Mouse (Mus musculus) forebrain, embryonic 11.5 days (tissue): ENCODE data around the gene Ugcg. TPM values are rescaled to one million over a fixed set of nuclear protein-coding genes. Genes with fewer than 3 reads are reported as not detected.

Source experiments
- ATAC-seq: fragments of 200-750 bp; cut with Nextera tagmentation; replicated peaks from 2 replicates; pipeline ENCODE4 v1.8.0; 2017; ENCODE audit warnings: moderate TSS enrichment; ENCODE audit not compliant: low FRiP score
- DNase-seq: peaks from one replicate; pipeline ENCODE4 v3.0.0-alpha.2; 2017; ENCODE audit warnings: low spot score
- H3K27ac ChIP-seq: fragments of 300-500 bp; sonication (generic); 2 replicates; pipeline ENCODE4 v1.5.1; 2014; ENCODE audit warnings: low read depth, low read length
- H3K27me3 ChIP-seq: fragments of 300-500 bp; sonication (generic); 2 replicates; pipeline ENCODE4 v1.6.1; 2014; ENCODE audit warnings: mild to moderate bottlenecking, low read length, mixed read lengths; ENCODE audit not compliant: control insufficient read depth, insufficient read depth
- H3K36me3 ChIP-seq: fragments of 300-500 bp; sonication (generic); 2 replicates; pipeline ENCODE4 v1.6.1; 2014; ENCODE audit warnings: mild to moderate bottlenecking, low read length, moderate library complexity, mixed read lengths; ENCODE audit not compliant: control insufficient read depth, insufficient read depth
- H3K4me1 ChIP-seq: fragments of 300-500 bp; sonication (generic); replicated peaks from 2 replicates; pipeline ENCODE4 v1.6.1; 2014; ENCODE audit warnings: low read length, mixed read lengths; ENCODE audit not compliant: control insufficient read depth, insufficient read depth
- H3K4me2 ChIP-seq: fragments of 300-500 bp; sonication (generic); 2 replicates; pipeline ENCODE4 v1.6.1; 2014; ENCODE audit warnings: low read depth, mild to moderate bottlenecking, low read length, moderate library complexity, mixed read lengths; ENCODE audit not compliant: severe bottlenecking
- H3K4me3 ChIP-seq: fragments of 300-500 bp; sonication (generic); 2 replicates; pipeline ENCODE4 v1.5.1; 2014; ENCODE audit warnings: low read depth, low read length
- H3K9ac ChIP-seq: fragments of 300-500 bp; sonication (generic); 2 replicates; pipeline ENCODE4 v1.6.1; 2014; ENCODE audit warnings: low read length
- H3K9me3 ChIP-seq: fragments of 300-500 bp; sonication (generic); 2 replicates; pipeline ENCODE4 v1.6.1; 2016; ENCODE audit warnings: low read length, mixed read lengths; ENCODE audit not compliant: control insufficient read depth
- WGBS: fragments of 180-500 bp; shearing (Covaris S2); extraction: QIAGEN DNeasy Blood & Tissue Kit; methylation state at CpG from one replicate; pipeline ENCODE4 v1.1.7; 2014; 5-methylcytosine and 5-hydroxymethylcytosine counted together
- polyA plus RNA-seq: library from polyadenylated mRNA; unstranded; fragments of >200 nt; fragmentation: Nextera tagmentation; extraction: Ambion mirVana; gene quantifications from 2 replicates; pipeline ENCODE4 v1.2.1, GENCODE M21; 2014

Ugcg gene
- 12.8 and 13.0 TPM in 2 replicates for polyA plus RNA-seq

DNA sequence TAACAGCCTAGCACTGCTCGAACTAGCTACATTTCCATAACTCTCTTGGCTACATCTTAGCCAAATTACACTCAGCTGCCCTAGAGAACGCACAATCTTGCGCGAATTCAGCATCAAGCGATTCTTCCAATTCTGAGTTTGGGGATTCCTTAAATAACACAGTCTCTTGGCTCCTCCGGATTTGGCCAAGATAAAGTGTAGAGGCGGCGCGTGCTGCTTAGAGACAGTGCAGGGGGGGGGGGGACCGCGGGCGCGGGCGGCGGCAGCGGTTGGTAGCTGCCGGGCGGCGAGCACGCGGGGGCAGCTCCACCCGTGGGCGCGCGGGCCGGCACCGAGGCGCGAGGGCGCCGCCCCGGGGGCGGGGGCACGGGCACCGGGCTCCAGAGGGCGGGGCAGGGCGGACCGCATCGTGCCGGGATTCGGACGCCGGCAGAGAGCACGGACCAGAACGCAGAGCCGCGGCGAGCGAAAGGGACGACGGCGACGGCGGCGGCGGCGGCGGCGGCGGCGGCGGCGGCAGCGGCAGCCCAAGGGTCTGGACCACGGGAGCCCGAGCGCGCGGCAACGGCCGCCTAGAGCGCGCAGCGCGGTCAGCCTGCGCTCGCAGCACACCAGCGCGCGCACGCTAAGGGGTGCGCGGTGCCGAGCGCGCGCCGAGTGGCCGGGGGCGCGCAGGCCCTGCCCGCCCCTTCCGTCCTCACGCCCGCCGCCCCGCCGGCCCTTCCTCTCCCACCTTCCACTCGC, at the start of gene Ugcg:
Gene Ugcg, plus strand, starts transcription at position 456 of the 744 bp plus-strand sequence.
- WGBS = under 1% methylated on average over 31 of the region's 99 CpGs
- H3K4me3 ChIP-seq = peak within 1 kb of the TSS; percentile 91
- no peaks in the 10 kb centered on the region for H3K9me3 ChIP-seq
- peak within 1 kb of the TSS; percentile 80 for H3K27ac ChIP-seq
- H3K27me3 ChIP-seq = no peaks in the 10 kb centered on the region
- peak within 1 kb of the TSS; percentile 65 for H3K4me2 ChIP-seq
- H3K36me3 ChIP-seq = no peaks in the 10 kb centered on the region
- peak; percentile 87 for DNase-seq
- H3K4me1 ChIP-seq = no peaks in the 10 kb centered on the region
- peak; percentile 88 for ATAC-seq
- peak within 1 kb of the TSS; percentile 96 for H3K9ac ChIP-seq

DNA sequence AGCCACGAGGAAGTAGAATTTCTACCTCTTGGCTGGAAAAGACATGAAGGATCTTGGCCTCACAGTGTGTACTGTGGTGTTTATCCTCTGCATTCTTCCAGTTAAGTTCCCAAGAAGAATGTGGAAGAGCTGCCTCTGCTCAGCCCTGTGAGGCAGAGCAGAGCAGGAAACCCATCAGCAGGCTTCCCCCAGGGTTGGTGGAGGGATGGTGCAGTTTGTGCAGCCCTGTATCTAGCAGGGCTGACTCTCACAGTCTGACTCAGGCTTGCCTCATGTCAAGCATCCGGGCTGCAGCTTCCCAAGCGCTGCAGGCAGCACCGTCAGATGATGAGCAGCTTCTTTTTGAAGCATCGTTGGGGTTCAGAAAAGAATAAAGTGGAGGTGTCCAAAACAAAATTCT, 40.0 kb upstream of the Ugcg start:
- no peaks in the 10 kb centered on the region for H3K4me1 ChIP-seq
- 84% methylated on average over 5 of the region's 5 CpGs for WGBS
- no peak overlapping the region for H3K4me2 ChIP-seq
- no peaks in the 10 kb centered on the region for H3K36me3 ChIP-seq
- no peak overlapping the region for H3K27ac ChIP-seq
- no peak overlapping the region for H3K4me3 ChIP-seq
- H3K27me3 ChIP-seq = no peaks in the 10 kb centered on the region
- H3K9ac ChIP-seq = no peak overlapping the region
- no peaks in the 10 kb centered on the region for H3K9me3 ChIP-seq
- DNase-seq = no peak
- ATAC-seq = no peak

DNA sequence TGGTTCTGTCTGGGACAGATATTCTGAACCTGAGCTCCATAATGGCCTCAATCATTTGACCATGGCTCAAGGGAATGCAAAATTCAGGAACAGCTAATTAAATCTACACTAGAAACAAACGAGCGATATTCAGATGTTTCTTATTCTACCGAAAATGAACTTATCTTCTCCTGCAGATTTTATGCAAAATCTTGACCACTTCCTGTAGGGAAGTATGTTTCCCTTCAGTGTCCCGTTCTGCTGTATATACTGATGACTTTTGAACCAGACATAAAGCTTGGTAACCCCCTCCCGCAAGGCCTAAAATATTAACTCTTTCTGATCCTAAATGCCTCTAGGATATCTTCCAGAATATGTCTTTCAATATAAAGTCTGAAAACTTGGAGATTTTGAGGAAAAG, 38.1 kb upstream of the Ugcg start:
- H3K4me1 ChIP-seq = no peaks in the 10 kb centered on the region
- DNase-seq (no peak), ATAC-seq (no peak)
- no peaks in the 10 kb centered on the region for H3K9me3 ChIP-seq
- no peaks in the 10 kb centered on the region for H3K36me3 ChIP-seq
- no peaks in the 10 kb centered on the region for H3K27me3 ChIP-seq
- H3K27ac ChIP-seq = no peak overlapping the region
- WGBS = 83% methylated on average over 5 of the region's 5 CpGs
- no peak overlapping the region for H3K4me3 ChIP-seq
- no peak overlapping the region for H3K9ac ChIP-seq
- no peak overlapping the region for H3K4me2 ChIP-seq

DNA sequence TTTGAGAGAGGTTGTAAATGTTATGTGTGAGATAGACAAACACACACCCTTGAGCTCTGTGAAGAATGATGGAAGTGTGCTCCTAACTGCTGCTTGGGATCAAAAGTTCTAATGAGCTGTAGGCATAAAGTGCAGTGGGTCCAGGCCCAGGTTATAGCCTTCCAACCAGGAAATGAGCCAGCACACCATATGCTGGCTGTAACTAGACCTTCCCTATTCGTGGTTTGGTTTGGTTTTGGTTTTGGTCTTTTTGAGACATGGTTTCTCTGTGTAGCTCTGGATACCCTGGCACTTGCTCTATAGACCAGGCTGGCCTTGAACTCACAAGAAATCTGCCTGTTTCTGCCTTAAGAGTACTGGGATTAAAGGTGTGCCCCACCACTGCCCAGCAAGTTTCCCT, 37.1 kb upstream of the Ugcg start:
- WGBS = 83% methylated on average over 1 of the region's 1 CpGs
- no peaks in the 10 kb centered on the region for H3K4me1 ChIP-seq
- no peak overlapping the region for H3K4me3 ChIP-seq
- H3K9ac ChIP-seq = no peak overlapping the region
- no peak overlapping the region for H3K27ac ChIP-seq
- no peaks in the 10 kb centered on the region for H3K9me3 ChIP-seq
- no peaks in the 10 kb centered on the region for H3K36me3 ChIP-seq
- H3K27me3 ChIP-seq = no peaks in the 10 kb centered on the region
- DNase-seq = no peak
- ATAC-seq = no peak
- no peak overlapping the region for H3K4me2 ChIP-seq

DNA sequence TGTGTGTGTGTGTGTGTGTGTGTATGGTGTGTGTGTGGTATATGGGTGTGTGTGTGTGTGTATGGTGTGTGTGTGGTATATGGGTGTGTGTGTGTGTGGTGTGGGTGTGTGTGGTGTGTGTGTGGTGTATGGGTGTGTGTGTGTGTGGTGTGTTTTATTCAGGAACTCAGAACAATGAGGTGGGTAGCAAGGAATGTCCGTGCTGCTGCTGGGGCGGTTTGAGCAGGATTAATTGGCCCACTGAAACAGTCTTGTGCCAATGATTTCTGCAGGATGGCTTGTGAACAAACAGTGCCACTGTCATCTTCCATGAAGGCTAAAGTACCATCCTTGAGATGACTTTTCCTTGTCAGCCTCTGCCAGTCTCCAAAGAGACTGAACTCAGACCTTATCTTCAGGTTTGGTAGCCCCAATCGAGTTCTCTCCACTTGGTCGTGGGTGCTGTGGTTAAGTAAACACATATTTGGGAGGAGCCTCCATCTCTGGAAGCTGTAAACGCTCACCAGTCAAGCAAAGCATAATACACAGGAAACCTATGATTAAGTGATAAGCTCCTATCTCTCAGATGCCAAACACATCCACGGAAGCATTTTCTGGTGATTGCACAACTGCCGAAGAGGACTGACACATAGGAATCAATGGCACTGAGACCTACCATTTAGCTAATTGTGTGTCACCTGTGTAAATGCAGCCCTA, 32.0 kb upstream of the Ugcg start:
- Histone ChIP-seq H3K9me3 (no peaks in the 10 kb centered on the region), H3K27ac (no peak overlapping the region), H3K4me1 (no peaks in the 10 kb centered on the region), H3K4me2 (no peak overlapping the region), H3K27me3 (no peaks in the 10 kb centered on the region), H3K9ac (no peak overlapping the region), H3K4me3 (no peak overlapping the region), H3K36me3 (no peaks in the 10 kb centered on the region)
- 77% methylated on average over 7 of the region's 7 CpGs for WGBS
- no peak for DNase-seq
- no peak for ATAC-seq

DNA sequence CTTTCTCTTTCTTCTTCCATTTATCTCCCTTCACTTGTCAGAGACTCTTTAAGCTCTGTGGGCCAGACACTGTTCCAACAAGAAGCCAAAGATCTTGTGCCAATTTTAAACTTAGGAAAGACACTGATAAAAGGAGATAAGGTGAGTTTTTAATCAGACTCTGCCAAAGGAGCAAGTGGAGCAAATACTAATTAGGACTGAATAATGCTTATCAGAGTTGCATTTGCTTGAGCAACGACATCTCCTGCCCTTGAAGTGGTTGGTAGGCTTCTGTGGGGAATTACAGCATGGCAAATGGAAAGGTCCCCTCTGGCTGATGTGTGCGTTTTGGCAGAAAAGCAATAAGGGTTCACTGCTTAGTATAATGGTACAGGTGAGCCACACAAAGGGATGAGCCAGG, 31.4 kb upstream of the Ugcg start:
- WGBS = 70% methylated on average over 2 of the region's 2 CpGs
- DNase-seq (no peak), ATAC-seq (no peak)
- H3K9me3 ChIP-seq = no peaks in the 10 kb centered on the region
- no peaks in the 10 kb centered on the region for H3K36me3 ChIP-seq
- no peak overlapping the region for H3K4me2 ChIP-seq
- H3K27me3 ChIP-seq = no peaks in the 10 kb centered on the region
- no peaks in the 10 kb centered on the region for H3K4me1 ChIP-seq
- H3K9ac ChIP-seq = no peak overlapping the region
- H3K4me3 ChIP-seq = no peak overlapping the region
- no peak overlapping the region for H3K27ac ChIP-seq

DNA sequence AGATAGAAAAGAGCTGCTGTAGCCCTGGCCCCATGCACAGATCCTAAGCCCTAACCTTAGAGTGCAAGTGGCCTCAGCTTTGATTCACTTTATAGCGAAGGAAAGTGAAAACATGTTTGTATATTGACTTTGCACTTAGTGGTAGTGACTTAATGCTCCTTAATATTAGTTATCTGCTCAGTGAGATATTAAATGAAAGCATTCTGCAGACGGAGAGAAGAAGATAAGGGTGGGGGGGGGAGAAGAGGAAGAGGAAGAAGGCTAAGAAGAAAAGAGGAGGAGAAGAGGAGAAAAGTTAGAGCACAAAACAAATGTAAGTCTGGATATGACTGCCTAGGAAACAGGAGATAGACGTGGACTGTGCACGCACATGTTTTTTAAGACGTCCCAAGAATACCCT, 28.8 kb upstream of the Ugcg start:
- Histone ChIP-seq H3K4me3 (no peak overlapping the region), H3K36me3 (no peaks in the 10 kb centered on the region), H3K4me2 (no peak overlapping the region), H3K27ac (no peak overlapping the region), H3K4me1 (no peaks in the 10 kb centered on the region), H3K27me3 (no peaks in the 10 kb centered on the region), H3K9me3 (no peaks in the 10 kb centered on the region), H3K9ac (no peak overlapping the region)
- no peak for ATAC-seq
- 91% methylated on average over 5 of the region's 5 CpGs for WGBS
- DNase-seq = no peak

DNA sequence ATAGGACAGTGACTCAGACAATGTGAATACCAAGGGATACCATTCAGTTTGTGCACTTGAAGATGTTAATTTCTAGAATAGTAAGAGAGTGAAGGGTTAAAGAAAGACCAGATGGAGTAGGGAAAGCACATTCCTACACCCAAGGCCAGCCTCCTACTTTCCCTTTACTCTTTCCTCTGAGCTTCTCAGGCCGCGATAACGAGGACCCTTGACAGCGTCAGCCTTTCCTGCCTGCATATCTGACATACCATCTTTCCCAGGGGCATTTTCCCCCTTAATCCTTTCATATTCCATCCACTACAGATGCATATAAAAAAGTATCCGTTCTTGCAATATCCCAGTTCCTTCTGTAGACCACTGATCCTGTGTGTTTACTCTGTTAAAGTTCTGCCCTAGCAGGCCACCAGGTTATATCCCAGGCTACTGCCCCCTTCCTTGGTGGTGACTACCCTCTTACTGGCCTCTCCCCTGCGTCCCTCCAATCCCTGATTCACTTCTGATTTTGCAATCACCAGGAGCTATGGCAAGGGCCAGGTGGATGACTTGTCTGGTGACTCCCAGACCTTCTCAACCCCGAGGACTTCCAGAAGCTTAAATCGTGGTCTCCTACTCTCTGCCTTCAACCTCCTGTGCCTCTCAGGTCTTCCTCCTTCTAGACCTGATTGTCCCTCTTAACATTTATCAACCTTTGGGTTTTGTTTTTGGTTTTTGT, 27.9 kb upstream of the Ugcg start:
- Histone ChIP-seq H3K4me2 (no peak overlapping the region), H3K27ac (no peak overlapping the region), H3K36me3 (no peaks in the 10 kb centered on the region), H3K27me3 (no peaks in the 10 kb centered on the region), H3K4me3 (no peak overlapping the region), H3K4me1 (no peaks in the 10 kb centered on the region), H3K9me3 (no peaks in the 10 kb centered on the region), H3K9ac (no peak overlapping the region)
- ATAC-seq (no peak), DNase-seq (no peak)
- 80% methylated on average over 8 of the region's 8 CpGs for WGBS
